Mouse (Mus musculus) common myeloid progenitor, adult 5-6 weeks (primary cell): ENCODE data around the gene Ppp1r18. TPM values are rescaled to one million over a fixed set of nuclear protein-coding genes. Genes with fewer than 3 reads are reported as not detected.

Experiments
- ATAC-seq: replicated peaks from 2 replicates; pipeline ENCODE4 v1.8.0; 2016; ENCODE audit warnings: low read depth, mild to moderate bottlenecking, moderate TSS enrichment, inconsistent platforms; ENCODE audit not compliant: poor library complexity, severe bottlenecking
- total RNA-seq: library from RNA; stranded (forward); fragments of 200-1000, 187-1606 nt; gene quantifications from 2 replicates; pipeline ENCODE4 v1.2.3, GENCODE M21; 2017

Gene Ppp1r18
- total RNA-seq, 1 experiment from 2014 or later: 24.0 TPM

DNA sequence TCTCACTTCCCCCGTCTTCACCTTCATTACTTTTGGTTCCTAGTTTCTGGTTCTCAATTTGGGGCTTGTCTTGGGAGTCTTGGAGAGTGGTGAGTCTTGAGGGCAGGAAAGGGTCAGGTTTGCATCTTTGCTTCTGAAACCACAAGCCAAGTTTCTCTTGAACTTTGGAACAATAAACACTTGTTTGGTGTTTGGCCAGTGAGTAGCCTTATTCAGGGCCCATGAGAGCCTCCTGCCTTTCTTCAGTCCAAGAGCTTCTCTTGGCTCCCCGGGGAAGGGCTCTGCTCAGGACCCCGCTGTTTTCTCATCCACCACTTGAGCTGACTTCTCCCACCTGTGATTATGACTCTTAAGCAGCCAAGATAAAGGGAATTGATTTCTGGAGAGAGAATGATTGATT lies 57.2 kb downstream of the Ppp1r18 start:
- no peak for ATAC-seq

DNA sequence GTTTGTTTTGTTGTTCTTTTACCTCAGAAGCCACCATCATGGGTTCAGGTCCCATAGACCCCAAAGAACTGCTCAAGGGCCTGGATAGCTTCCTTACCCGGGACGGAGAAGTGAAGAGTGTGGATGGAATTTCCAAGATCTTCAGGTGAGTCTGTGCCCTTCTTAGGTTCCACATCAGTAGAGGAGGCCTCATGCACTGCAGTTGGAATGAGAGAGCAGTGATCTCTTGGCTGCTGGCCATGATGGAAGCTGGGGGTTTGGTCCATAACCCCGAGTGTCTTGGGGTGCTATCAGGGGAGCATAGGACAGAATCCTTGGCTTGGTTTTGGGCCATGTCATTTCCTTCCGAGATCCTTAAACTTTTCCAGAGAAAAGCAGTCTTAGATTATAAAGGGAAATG lies 57.9 kb downstream of the Ppp1r18 start:
- ATAC-seq: no peak

Other genes starting within 250 kb of the Ppp1r18 start
- not detected in 2 replicates for gene Gm9573, start 239.0 kb upstream of the Ppp1r18 start, total RNA-seq
- not detected in 2 replicates for gene Mucl3, start 221.9 kb upstream of the Ppp1r18 start, total RNA-seq
- gene Vars2, start 198.0 kb upstream of the Ppp1r18 start, total RNA-seq: 13.2 and 44.4 TPM in 2 replicates
- 16.5 and 23.3 TPM in 2 replicates for gene Gtf2h4, start 191.9 kb upstream of the Ppp1r18 start, total RNA-seq
- gene Ddr1, start 161.0 kb upstream of the Ppp1r18 start, total RNA-seq: not detected in 2 replicates
- 66.9 and 67.4 TPM in 2 replicates for gene Ier3, start 43.9 kb upstream of the Ppp1r18 start, total RNA-seq
- 62.8 and 68.5 TPM in 2 replicates for gene Flot1, start 42.4 kb upstream of the Ppp1r18 start, total RNA-seq
- 922 and 1,068 TPM in 2 replicates for gene Tubb5, start 27.3 kb upstream of the Ppp1r18 start, total RNA-seq
- gene Mdc1, start 24.1 kb upstream of the Ppp1r18 start, total RNA-seq: 27.0 and 39.0 TPM in 2 replicates
- 55.1 and 58.3 TPM in 2 replicates for gene Nrm, start 4.3 kb upstream of the Ppp1r18 start, total RNA-seq
- gene Dhx16, start 14.2 kb downstream of the Ppp1r18 start, total RNA-seq: 42.3 and 52.4 TPM in 2 replicates
- gene 2310061I04Rik, start 31.8 kb downstream of the Ppp1r18 start, total RNA-seq: 6.3 and 10.9 TPM in 2 replicates
- 10.8 and 13.6 TPM in 2 replicates for gene Atat1, start 44.5 kb downstream of the Ppp1r18 start, total RNA-seq
- gene Mrps18b, start 50.8 kb downstream of the Ppp1r18 start, total RNA-seq: 52.4 and 66.3 TPM in 2 replicates
- gene Ppp1r10, start 50.8 kb downstream of the Ppp1r18 start, total RNA-seq: 101 and 107 TPM in 2 replicates
- 236 and 291 TPM in 2 replicates for gene Abcf1, start 104.2 kb downstream of the Ppp1r18 start, total RNA-seq
- gene Gnl1, start 114.3 kb downstream of the Ppp1r18 start, total RNA-seq: 23.0 and 23.1 TPM in 2 replicates
- gene Prr3, start 114.6 kb downstream of the Ppp1r18 start, total RNA-seq: 8.3 and 9.7 TPM in 2 replicates
- 15.3 and 16.4 TPM in 2 replicates for gene H2-T24, start 155.0 kb downstream of the Ppp1r18 start, total RNA-seq
- 128 and 151 TPM in 2 replicates for gene H2-T23, start 167.3 kb downstream of the Ppp1r18 start, total RNA-seq
- gene H2-T22, start 177.2 kb downstream of the Ppp1r18 start, total RNA-seq: 42.8 and 48.6 TPM in 2 replicates
- not detected in 2 replicates for gene Gm6034, start 177.4 kb downstream of the Ppp1r18 start, total RNA-seq
- 0.05 TPM in 1 of 2 replicates, not detected in the other for gene Gm11127, start 192.8 kb downstream of the Ppp1r18 start, total RNA-seq